Mouse (Mus musculus) brain, embryonic 18.5 days (tissue): Measurements from ENCODE around the gene Hoxb2.

Source experiments
- DNase-seq: peaks from one replicate; pipeline ENCODE4 v3.0.0-alpha.2; 2012; ENCODE audit warnings: low read depth, low spot score

The Hoxb2 gene

DNA sequence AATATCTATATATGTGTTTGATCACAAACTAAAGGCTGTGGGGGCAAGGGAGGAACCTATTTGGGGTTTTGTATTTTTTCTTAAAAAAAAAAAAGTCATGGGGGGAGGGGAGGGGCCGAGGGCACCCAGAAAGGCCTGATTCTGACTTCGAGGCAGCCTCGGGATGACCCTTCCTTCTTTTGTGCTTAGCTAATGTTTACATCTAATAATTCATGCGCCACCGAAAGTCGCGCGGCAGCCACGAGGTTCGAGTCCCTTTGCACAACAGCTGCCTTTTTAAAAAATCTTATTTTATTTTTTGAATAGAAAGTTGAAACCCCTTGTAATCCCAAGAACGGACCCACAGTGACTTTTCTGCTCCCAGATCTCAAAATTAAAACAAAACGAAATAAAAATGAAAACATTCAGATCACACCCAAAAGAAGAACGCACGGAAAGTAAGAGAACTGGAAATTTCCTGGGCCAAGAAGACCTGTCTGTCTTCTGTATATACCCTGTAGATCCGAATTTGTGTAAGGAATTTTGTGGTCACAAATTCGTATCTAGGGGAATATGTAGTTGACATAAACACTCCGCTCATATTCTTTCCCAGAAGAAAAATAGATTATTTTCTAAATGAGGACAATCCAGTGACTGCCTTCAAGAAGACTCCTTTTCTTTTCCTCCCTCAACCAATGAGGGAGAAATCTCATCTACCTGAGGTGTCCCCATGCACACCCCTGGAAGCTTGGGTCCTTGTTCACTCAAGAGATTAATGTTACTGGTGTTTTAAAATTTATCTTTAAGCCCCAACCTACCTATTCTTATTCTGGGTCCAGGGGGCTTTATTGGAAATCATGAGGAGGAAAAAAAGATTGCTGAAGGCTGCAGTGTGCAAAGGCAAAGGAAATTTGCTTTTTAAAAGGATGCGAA, 33.4 kb upstream of the Hoxb2 start:
- no peak for DNase-seq

DNA sequence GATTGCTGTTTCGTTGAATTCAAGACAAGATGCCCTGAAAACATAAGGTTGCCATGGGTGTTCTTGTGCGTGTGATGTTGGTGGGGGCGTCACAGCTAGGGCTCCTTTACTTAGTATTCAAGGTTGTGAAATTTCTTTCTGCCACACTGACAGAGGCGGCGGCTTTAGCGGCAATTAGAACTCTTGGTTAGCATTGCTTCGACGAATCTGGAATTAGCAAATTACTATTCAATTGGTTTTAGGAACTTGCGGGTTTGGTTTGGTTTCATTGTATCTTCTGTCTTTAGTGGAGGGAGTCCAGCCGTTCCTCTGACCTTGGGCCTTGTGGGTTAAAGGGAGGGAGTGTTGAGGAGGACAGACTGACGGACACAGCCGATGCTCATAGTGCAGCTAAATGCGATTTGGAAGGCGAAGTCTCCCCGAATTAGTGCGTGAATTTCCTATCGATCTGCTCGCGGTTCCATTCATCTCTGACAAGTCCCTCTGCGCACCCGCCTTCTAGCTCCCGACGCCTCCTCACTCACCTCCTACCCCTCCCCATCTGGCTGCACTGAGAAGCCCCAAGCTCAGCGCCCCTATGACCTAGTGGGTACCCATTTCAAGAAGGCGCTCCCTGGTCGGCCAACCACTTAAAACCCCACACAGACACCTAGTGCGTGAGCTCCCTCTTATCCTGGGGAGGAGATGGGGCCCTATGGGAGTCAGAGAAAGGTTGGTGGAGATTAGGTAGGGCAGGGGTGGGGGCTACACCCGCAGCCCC, 32.5 kb upstream of the Hoxb2 start, which contains the start of gene Hoxb4:
Gene Hoxb4 (plus strand): TSS at position 660 of the 760 bp plus-strand sequence.
- no peak for DNase-seq

DNA sequence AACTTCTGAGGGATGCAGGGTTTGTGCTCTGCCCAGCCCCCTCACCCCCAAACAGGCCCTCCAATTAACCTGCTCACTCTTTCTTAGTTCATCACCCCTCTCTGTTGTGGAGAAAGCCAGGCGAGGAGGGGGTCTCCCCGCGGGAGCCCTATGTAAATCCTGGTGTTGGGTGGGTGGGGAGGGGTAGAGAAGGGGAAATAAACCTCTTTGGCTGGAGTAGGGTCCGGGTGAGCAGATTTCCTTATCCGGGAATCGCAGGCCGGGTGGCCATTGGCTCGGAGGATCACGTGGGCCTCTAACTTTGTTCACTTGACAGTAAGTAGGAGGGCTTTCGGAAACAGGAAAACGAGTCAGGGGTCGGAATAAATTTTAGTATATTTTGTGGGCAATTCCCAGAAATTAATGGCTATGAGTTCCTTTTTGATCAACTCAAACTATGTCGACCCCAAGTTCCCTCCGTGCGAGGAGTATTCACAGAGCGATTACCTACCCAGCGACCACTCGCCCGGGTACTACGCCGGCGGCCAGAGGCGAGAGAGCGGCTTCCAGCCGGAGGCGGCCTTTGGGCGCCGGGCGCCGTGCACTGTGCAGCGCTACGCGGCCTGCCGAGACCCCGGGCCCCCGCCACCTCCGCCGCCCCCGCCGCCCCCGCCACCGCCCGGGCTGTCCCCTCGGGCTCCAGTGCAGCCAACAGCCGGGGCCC, 31.8 kb upstream of the Hoxb2 start:
- no peak for DNase-seq

DNA sequence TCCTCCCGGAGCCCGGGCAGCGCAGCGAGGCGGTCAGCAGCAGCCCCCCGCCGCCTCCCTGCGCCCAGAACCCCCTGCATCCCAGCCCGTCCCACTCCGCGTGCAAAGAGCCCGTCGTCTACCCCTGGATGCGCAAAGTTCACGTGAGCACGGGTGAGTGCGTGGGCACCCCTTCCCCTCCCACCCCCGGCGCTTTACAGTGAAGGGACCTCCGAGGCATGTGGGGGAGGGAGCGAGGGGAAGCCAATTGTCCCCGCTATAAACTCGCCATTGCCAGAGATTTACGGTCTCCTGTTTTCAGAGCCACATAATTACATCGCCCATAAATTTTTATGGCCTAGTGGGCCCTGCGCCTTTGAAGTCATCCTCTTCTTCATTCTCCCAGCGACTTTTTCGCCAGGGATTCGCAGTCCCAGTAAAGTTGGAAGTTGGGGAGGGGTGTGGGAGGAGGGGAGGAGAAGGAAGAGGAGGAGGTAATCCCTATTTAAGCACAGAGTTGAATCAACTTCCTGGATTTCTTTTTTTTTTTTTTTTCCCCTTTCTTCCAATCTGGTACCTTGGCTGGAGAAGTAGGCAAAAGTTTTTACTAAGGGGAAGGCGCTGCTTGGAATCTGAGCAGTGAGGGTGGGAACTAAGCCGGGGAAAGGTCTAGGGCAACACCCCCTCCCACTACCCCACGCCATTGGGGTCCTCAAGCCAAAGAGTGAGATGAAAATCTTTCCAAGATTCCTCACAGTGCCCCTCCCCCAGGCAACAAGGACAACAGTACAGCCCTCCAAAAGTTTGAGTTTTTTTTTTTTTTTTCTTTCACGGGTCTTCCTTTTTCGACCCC, 31.0 kb upstream of the Hoxb2 start:
- DNase-seq = no peak

DNA sequence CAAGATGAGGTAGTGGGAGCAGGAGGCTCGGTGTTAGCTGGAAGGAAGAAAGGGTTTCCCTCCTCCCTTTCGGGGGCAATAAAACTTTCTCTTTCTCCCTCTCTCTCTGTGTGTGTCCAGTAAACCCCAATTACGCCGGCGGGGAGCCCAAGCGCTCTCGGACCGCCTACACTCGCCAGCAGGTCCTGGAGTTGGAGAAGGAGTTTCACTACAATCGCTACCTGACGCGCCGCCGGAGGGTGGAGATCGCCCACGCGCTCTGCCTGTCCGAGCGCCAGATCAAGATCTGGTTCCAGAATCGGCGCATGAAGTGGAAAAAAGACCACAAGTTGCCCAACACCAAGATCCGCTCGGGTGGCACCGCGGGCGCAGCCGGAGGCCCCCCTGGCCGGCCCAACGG, 30.4 kb upstream of the Hoxb2 start:
- no peak for DNase-seq

DNA sequence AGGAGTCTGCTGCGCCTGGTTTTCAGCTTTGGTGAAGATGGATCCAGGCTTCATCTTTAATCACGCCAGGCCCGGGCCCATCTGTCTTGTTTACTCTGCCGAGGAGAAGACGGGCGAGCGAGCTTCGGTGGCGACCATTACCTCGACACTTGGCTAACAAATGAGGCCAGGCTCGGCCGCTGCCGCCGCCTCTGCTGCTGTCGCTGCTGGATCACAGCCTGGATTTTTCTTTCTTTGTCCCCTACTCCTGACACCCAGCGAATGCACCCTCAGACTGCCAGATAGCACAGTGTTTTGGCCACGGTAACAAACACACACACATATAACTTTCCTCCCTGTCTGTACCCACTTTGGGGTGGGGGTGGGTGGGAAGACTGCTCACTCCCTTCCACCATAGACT, 29.6 kb upstream of the Hoxb2 start:
- DNase-seq = no peak

DNA sequence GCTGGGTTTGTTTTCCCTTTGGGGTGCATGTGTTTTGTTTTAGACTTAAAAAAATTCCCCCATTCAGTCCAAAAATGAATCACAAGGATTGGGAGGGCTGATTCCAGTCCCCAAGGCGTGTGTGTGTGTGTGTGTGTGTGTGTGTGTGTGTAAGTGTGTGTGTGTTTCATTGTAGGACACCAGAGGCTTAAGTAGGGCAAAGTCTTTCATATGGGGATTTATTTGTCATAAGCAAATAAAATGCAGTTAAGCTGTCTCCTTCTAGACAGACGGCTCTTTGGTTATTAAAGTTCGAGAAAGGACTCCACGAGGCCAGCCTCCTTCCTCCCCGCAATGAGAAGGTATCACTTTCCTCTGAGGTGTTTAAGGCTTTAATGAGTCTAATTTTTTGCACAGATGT, 28.5 kb upstream of the Hoxb2 start:
- no peak for DNase-seq

DNA sequence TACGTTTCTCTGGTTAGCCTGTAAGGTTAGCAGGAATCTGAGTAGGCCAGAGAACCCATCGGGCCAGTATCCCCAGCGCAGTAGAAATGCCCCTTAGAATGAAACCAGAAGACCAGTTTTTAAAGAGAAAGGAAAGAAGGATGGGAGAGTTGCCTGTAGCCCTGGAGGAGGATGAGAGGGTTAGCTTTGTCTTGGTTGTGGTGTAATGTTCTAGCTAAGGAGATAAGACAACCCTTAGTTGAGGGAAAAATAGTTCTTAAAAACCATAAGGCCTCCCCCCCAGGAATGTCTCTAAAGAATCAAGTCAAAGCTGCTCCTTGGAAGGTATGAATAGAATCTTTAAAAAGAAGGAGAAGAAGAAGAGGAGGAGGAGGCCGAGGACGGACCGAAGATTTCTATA, 27.6 kb upstream of the Hoxb2 start:
- no peak for DNase-seq

DNA sequence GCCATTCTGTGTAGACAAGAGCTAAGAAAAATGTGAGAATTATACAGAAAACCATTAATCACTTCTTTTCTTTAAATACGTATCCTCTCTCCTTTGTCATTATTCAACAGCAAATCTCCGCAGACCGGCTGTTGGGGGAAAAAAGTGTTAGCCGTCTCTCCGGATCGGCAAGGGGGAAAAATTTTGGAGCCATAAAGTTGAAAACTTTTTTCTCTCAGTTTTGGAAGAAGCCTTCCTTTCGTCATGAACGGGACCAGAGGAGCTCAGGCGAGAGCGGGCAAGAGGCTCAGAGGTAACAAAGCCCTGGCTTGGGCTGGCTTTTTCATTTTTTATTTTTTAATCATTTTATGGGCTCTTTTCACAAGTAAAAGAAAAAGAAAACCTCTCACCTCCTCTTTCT, 27.2 kb upstream of the Hoxb2 start, which contains the start of gene Hoxb3:
Gene Hoxb3 (plus strand): TSS at position 173 of the 400 bp plus-strand sequence.
- no peak for DNase-seq

DNA sequence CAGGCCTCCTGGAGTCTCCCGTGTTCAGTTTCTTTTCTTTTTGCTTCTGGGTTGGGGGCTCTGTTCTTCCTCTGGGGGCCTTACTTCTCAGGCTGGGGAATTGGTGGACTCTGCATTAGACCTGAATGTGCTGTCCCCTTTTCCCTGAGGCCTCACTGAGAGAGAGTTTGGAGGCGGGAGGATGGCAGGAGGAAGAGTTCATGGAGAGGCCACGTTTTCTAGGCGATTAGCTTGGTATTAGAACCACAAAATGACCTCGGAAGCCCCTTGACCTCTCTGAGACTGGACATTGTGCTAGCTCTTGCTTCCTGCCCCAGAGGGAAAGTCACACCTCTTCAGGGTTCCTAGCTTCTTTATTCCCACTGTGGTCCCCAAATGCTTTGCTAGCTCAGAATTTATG, 26.2 kb upstream of the Hoxb2 start:
- no peak for DNase-seq

DNA sequence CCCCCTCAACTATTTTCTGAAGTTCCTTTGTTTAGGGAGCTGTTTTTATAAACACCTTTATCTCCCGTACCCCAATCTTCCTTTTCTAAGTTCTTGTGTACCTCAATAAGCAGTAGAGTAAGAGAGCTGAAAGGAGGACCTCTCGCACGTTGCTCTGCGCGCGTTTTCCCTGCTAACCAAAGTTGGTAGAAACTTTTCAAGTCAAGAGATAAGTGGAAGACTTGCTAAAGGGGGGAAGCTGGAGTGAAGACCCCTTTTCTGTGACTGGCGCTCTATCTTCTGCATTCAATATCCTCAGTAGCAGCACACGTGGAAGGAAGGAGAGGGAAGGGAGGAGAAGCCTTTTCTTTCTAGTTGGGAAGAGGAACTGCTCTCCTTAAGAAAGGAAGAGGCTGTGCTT, 25.4 kb upstream of the Hoxb2 start:
- DNase-seq = no peak

DNA sequence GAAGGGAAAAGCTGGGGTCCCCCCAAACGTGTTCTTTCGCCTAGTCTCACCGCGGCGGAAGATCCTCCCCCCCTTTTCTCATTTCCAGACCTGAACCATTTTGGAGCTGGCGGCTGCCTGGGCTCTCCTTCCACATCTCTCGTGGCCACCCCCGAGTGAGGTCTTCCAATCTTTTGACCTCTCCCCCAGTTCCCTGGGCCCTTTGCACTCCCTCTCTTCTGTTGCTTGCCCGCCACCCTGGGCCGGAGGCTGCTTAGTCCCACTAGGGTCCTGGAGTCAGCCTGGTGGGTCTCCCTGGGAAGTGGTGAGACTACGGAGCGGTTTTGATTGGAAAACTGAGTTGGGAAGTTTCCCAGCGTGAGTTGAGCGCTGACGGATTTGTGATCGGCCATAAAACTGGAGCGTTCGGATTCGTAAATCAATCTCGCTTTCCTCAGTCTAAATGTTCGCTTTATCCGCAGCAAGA, 24.5 kb upstream of the Hoxb2 start:
- DNase-seq = no peak

DNA sequence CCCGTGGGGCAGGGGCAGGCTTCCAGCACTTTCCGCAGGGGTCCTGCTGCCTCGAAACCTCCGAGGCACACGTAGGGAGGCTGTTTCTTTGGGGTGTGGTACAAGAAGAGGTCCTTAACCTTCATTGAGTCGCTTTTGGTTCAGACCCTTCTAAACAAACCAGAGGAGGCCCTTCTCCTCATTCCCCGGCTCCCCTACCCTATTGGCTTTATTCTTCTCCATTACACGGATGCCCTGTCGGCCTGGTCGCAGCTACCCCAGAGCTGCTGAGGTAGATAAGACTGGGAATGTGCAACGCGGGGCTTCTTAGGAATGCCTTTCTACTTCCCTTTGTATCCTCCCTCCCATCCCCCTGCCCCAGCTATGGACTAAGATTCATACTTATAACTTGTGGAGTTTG, 23.6 kb upstream of the Hoxb2 start:
- no peak for DNase-seq

DNA sequence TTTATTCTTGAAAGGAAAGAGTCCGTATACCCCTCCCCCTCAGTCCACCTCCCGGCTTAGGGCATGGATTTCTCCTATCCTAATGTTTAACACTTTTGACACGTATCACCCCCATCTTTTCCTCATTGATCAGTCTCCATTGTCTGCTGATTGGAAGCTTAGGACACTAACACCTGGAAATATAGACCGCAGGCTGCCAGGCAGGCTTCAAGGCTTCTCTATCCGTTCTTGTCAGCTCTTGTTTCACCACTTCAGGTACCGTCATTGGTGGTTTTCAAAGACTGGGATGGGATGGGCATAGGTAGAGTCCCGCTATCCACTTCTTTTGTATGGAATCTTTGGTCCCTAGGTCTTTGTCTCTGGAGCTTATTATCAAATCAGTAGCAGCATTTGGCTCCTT, 23.2 kb upstream of the Hoxb2 start:
- no peak for DNase-seq

DNA sequence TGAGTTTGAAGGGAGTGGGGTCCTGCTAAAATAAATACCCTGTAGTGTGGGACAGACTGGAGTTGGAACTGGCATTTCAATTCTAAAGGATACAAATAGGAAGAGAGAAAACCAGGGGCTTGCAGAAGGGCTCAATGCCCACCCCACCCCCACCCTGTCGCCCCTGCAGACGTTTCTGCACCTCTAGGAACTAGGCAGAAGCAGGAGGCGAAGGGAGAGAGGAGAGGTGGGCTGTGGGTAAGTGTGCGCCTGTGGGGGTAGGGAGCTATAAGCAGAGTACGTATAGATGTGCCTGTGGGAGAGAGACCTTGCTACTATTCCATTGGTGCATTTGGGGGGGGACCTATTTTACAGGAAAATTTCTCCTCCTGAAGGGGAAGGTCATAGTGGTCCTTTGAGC, 22.6 kb upstream of the Hoxb2 start:
- DNase-seq = no peak

DNA sequence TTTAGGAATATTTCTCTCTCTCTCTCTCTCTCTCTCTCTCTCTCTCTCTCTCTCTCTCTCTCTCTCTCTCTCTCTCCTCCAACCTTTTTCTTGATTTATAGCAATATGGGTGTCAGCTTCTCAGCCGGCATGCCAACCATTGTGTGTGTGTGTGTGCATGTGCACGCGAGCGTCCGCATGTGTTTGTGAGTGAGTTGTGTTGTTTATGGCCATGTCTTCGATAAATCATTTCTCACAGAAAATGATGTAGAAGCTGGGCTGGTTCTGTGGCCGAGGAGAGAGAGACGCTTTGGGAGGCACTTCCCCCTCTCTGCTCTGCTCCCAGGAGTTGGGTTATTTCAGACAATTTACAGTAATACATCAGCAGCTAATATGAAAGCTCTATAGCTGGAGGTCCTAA, 21.7 kb upstream of the Hoxb2 start:
- DNase-seq = no peak

DNA sequence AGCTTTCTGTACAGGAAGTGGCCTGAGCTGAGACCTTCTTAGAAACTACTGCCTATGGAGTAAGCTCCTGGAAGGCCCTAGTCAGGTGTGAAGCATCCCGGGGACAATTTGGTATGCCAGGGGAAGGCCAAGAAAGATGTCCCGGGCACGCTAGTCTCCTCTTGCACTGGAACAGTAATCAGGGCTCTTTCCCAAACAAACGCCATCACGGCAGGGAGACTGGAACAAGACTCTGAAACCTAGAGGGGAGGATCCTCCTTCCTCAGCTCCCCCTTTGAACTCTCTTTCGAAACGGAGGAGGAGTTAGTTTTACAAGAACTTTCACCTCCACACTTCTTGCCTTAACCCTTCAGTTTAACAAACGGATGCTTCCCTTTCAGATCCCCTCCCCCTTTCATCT, 18.2 kb upstream of the Hoxb2 start:
- DNase-seq = no peak

DNA sequence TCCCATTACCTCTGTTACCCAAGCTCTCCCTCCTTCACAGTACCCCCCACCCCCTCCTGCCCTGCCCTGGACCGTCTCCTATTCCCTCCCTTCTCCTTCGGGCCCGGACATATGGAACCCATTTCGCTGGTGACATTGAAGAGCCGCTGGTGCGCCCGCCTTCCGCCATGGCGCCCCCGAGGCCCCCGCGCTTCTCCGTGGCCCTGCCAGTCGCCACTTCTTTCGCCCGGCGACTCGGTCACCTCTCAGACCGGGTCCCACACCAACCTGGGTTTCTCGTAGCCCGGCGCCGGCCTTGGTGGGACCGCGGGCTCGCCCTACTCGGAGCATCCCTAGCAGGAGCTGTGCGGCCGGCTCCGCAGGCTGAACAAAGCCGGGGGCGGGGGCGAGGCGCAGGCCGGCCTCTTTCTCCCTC, 17.7 kb upstream of the Hoxb2 start:
- no peak for DNase-seq

DNA sequence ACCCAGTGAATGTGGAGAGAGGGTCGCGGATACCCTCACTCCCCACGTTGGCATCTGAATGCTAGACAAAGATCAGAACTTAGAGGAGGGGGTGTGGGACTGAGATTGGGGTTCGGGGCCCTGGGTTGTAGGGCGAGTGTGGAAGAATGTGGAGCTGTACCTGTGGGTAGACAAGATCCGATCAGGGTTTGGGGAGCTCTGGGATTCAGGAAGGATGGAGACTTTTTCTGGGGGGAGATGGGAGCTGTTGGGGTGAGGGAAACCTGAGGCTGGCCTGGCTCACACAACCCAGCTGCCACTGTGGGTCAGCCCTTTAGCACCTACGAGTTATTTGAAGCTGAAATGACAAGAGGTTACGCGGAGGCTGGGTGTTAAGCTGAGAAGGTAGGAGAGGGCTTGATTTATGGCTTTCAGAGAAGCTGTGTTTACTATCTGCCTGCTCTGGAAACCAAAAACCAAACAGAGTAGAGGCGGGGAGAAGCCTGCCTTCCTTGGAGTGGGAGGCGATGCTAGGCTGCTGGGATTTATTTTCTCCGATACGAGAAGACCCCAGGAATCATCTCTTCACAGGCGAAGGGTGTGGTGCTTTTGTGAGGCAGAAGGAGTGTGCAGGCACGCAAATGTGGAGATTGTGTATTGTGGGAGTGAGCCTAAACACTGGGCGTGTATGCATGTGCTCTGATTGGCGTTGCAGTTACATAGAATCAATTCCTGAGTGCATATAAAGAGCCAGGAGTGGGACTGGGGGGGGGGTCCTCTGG, 16.9 kb upstream of the Hoxb2 start:
- DNase-seq = no peak

DNA sequence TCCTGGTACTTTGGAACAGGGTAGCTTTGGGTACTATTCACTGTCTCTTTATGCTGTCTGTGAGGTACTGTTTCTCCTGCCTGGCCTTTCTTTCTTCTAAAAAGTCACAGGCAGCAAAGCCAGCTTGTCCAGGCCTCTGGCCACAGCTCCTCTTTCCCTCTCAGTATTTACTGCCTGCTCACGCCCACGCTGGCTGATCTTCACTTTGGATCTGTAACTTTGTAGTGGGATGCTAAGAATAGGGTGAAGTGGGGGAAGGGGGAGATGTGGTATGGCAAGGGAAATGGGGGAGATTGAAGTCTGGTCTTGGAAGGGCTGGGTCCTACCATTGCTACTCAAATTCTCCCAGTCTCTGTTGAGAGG, 16.3 kb upstream of the Hoxb2 start:
- no peak for DNase-seq

DNA sequence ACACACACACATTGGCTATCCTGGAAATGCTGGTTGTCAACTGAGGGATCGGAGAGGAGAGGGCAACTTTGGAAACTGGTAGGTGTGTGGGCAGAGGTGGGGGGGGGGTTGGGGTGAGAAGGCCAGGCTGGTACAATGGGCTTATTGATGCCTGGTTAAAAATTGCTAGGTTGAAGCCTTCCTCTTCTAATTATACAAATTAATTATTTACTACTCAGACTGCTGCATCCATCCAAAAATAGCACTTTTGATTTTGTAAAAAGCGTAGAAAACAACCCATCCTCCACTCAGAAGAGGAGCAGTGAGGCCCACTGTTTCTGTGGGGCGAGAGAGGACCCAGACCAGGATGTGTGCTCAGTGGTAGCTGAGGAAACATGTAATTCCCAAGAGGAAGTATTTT, 15.3 kb upstream of the Hoxb2 start:
- no peak for DNase-seq
